In the genomic region with DNA sequence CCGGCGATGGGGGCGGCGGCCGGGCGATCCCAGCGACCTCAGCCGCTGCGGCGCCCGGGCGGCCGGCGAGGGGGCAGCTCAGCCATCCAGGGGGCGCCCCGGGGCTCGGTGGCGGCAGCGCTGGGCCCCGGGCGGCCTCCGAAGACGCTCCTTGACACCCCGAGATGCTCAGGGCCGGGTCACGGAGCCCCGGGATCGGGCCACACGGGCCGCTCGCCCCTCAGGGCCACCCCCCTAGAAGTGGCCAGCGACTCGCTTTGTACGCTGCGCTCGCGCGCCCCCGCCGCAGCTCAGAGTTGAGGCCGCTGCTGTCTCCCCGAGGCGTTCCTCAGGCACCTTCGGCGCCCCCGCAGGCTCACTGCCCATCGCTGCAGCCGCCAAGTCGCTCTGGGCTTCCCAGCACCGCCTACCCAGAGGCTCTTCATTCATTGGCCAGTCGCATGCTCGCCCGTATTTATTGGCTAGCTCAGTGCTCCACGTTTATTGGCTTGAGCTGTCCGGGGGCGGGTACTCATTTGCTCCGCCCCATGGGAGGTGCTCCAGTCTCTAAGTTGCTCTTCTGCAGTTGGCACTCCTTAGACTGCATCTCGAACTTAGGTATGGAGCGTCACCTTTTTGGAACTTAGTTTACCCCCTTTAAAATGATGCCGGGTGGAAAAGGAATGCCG, we compare ENCODE assay signal across 8 mouse cellular contexts. TPM values are rescaled to one million over a fixed set of nuclear protein-coding genes. Genes with fewer than 3 reads are reported as not detected.
DNase-seq lines count a peak whose midpoint lies in the region; ATAC-seq lines count a peak whose summit lies in the region.

A gene (minus strand): TSS at position 357 of the 668 bp plus-strand sequence.

- no peaks in the 10 kb centered on the region for H3K36me3 ChIP-seq in hindbrain, embryonic 14.5 days (replicated peaks; ENCODE audit: control insufficient read depth, insufficient read depth)

- H3K4me2 ChIP-seq in hindbrain, embryonic 14.5 days (replicated peaks), result peak within 1 kb of the TSS; percentile 75

- peak within 1 kb of the TSS; percentile 89 for H3K9ac ChIP-seq in hindbrain, embryonic 14.5 days

- peak; percentile 99 for DNase-seq in R1 (ENCODE audit: low read depth, low spot score)
- DNase-seq in cerebellum, postnatal 25 days, result peak; percentile 96 to 97
- peak; percentile 81 to 92 for DNase-seq in frontal cortex, postnatal 25 days (ENCODE audit: low spot score in 2 of 2)
- peak; percentile 96 for DNase-seq in hindbrain, embryonic 14.5 days (ENCODE audit: low spot score)
- peak; percentile 91 to 95 for DNase-seq in layer of hippocampus, postnatal 36 days
- peak; percentile 99 for DNase-seq in lung, postnatal 36 days
- DNase-seq in retina, postnatal 1 day, result peak; percentile 99
- peak; percentile 78 to 96 for DNase-seq in urinary bladder, adult 18-20 months (ENCODE audit: low spot score in 2 of 2)

- H3K9me3 ChIP-seq in hindbrain, embryonic 14.5 days (ENCODE audit: control insufficient read depth, low read length), result no peaks in the 10 kb centered on the region

- peak; percentile 93 for ATAC-seq in hindbrain, embryonic 14.5 days (ENCODE audit: low FRiP score)

- H3K27ac ChIP-seq in hindbrain, embryonic 14.5 days, result peak within 1 kb of the TSS; percentile 80

- WGBS in hindbrain, embryonic 14.5 days, result under 1% methylated on average over 44 of the region's 61 CpGs

- peaks cover 45% of the 10 kb centered on the region for H3K4me1 ChIP-seq in hindbrain, embryonic 14.5 days (replicated peaks; ENCODE audit: control insufficient read depth, insufficient read depth, low read length)

- peak within 1 kb of the TSS; percentile 87 for H3K4me3 ChIP-seq in hindbrain, embryonic 14.5 days (replicated peaks; ENCODE audit: low read length)

- H3K27me3 ChIP-seq in hindbrain, embryonic 14.5 days (ENCODE audit: control insufficient read depth, insufficient read depth, low read length), result no peaks in the 10 kb centered on the region

RNA-seq across cellular contexts. Expression of the gene that starts here (rescaled TPM):
- 25.0 and 26.0 TPM in 2 replicates for polyA plus RNA-seq in hindbrain, embryonic 14.5 days (2014; fragmentation: Nextera tagmentation; extraction: Ambion mirVana)
- total RNA-seq in layer of hippocampus, postnatal 36 days (2021), result 10 to 100 TPM; 65.8 to 66.8 TPM

Comparison
In these comparisons a context has a peak if more than half of its experiments do, and no peak if none do; other contexts are left out.
1. Peak in every context shown above with its lines: DNase-seq, ATAC-seq, H3K4me3 ChIP-seq and H3K27ac ChIP-seq.